Mouse (Mus musculus) liver, adult 2 months (tissue): ENCODE measurements around the gene Rpl15.

Source experiments
- CTCF ChIP-seq: fragments of 200-500 bp; IDR thresholded peaks from 2 replicates; pipeline ENCODE4 v1.5.1; 2011; ENCODE audit warnings: low read depth, low read length, control low read depth
- POLR2A ChIP-seq: fragments of 200-500 bp; IDR thresholded peaks from 2 replicates; pipeline ENCODE4 v1.6.1; 2011; ENCODE audit warnings: low read length, control low read depth; ENCODE audit not compliant: insufficient read depth; ENCODE audit errors: extremely low read depth

DNA sequence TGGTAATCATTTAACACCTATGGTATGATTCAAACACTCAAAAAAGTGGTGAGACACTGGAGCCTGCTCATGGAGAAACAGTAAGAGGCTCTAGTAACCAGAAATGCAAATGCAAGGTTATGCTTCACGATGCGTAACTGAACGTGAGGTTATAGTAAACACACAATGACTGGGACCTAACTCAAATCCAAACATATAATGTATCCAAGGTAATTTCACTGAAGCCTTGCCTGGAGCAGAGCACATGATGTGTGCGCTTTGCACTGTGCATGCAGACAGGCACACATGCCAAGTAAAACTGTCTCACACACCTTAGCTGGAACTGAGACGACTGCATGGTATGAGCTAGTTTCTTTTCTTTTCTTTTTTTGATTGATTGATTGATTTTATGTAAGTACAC, 33.0 kb upstream of the Rpl15 start:
- TF ChIP-seq POLR2A (no peak), CTCF (no peak)
